Mouse (Mus musculus) left cerebral cortex, adult 18-20 months (tissue): ENCODE measurements at regions not wholly inside any gene's neighbourhood (a gene's known extent, or its start where the extent isn't known, plus 50 kb on each side); places are given as distances from the start of the nearest gene placed in this dataset.
"Not testable (repeated sequence)": the region's sequence is repeated elsewhere in the genome, so short reads cannot be mapped to it uniquely, and the experiment has no call there.

Experiments
- DNase-seq, 2 experiments: peaks; one replicate each; pipeline ENCODE4 v3.0.0; 2021 to 2022; ENCODE audit warnings: low spot score in 2 of 2, mixed read lengths in 1 of 2

- DNase-seq: not testable (repeated sequence)
These were observed 70.5 kb upstream of the Rad23b start for GRCm38 (mm10) chr4:55279351-55279750.

DNA sequence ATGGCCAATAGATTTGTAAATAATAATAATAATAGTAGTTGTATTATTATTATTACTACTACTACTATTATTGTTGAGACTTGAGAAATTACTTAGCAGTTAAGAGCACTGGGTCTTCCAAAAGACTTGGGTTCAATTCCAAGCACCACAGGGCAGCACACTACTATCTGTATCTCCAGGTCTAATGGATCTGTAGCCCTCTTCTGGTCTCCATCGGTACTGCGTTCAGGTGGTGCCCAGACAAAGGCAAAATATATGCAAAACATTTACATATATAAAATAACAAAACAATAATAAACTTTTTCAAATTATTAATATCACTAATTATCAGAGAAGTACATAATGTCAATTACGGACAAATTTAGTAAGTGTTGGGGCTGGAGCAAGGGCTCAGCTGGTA lies 69.1 kb upstream of the Rad23b start:
- DNase-seq: peak in 1 of 2 experiments; percentile 9

DNA sequence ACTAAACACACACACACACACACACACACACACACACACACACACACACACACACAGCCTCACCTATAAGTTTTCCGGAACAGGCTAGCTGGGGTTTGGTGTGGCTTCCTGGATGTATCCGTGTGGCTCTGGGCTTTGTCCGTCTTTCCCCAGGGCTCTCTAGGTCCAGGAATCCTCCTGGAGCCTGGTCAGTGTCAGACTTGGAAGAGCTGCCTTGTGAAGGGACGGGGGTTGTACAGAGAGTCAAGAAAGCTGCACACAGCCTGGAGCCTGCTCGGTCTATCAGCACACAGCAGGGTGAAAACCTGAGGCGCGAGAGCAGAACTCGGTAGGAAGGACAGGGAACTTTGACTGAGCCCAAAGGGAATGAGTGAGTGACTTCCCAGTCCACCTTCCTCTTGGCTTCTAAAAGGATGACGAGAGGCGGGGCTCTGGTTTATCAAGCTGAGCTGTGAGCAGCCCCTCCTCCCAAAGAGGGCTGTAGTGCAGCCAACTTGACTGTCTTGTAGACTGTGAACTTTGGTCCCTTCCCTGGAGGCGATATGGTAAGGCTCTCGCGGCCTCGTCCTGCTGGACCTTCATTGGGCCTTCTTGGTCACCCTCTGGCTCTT lies 68.3 kb upstream of the Rad23b start:
- no peak for DNase-seq

GRCm38 (mm10) chr4:55282474-55282873 lies 67.4 kb upstream of the Rad23b start:
- no peak for DNase-seq

GRCm38 (mm10) chr4:55284722-55285225 lies 65.1 kb upstream of the Rad23b start:
- DNase-seq: no peak

DNA sequence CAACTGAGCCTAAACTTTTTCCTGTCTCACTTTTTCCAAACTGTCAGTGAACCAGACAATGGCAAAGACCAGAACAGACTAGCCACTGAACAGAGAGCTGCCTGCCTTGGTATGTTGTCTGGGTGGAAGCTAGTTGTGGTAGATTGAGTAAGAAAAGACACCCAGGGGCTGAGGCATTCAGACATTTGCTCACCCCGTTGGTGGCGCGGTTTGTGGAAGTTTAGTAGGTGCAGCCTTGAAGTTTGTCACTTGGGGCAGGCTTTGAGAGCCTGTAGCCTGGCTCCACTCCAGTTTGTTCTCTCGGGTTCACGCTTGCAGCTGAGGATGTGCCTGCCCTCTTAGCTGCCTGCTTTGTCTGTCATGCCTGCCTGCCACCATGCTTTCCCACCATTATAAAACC lies 64.2 kb upstream of the Rad23b start:
- no peak for DNase-seq

- no peak for DNase-seq
These were observed 61.4 kb upstream of the Rad23b start for GRCm38 (mm10) chr4:55288456-55288855.

DNA sequence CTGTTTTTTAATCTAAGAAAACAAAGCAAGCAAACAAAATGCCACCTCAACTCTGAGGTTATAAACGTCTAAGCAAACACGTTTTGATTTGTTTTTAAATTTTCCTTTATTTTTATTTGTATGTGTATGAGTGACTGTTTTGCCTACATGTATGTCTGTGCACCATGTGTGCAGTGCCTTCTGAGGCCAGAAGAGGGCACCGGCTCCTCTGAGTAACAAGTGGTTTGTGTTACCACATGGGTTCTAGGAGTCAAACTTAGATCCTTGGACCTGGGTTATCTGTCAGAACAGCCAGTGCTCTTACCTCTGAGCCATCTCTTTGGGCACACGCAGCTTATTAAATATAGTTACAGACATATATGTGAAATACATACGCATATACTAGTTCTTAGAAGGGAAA lies 57.6 kb upstream of the Rad23b start:
- no peak for DNase-seq

GRCm38 (mm10) chr4:55292701-55293100 lies 57.1 kb upstream of the Rad23b start:
- no peak for DNase-seq

DNA sequence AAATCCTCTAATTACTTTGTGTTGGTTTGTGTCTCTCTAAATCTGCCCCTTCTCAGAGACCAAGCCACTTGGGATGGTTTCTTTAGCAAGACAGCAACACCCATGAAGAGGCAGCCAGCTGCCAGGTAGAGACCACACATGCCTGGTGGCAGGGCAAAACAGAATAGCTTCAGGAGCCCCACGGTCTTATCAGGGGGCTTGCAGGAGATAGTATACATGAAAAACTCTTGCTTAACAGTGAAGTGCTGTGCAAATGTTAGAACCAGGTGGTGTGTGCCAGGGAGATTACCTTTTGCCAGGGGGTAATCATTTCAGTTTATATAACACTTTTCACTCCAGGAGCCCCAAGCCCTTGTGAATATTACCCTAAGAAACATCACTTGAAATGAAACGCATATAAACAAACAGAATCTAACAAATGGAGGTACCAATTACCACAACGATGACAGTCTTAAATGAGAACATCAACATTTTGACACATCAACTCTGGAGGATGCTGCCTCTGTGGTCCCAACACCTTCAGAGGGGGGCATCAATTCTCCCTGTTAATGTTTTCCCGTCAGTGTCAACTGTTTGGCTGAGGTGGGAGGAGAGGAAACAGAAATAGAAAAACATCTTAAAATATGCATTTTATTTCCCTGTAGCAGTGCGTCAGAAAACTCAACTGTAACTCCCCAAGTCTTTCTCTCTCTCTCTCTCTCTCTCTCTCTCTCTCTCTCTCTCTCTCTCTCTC lies 56.3 kb upstream of the Rad23b start:
- DNase-seq: no peak

GRCm38 (mm10) chr4:55294255-55294687 lies 55.6 kb upstream of the Rad23b start:
- DNase-seq: peak; percentile 8 to 44

GRCm38 (mm10) chr4:55297841-55298240 lies 52.0 kb upstream of the Rad23b start:
- no peak for DNase-seq
